ENCODE assay signal across 10 mouse cellular contexts in the genomic region with DNA sequence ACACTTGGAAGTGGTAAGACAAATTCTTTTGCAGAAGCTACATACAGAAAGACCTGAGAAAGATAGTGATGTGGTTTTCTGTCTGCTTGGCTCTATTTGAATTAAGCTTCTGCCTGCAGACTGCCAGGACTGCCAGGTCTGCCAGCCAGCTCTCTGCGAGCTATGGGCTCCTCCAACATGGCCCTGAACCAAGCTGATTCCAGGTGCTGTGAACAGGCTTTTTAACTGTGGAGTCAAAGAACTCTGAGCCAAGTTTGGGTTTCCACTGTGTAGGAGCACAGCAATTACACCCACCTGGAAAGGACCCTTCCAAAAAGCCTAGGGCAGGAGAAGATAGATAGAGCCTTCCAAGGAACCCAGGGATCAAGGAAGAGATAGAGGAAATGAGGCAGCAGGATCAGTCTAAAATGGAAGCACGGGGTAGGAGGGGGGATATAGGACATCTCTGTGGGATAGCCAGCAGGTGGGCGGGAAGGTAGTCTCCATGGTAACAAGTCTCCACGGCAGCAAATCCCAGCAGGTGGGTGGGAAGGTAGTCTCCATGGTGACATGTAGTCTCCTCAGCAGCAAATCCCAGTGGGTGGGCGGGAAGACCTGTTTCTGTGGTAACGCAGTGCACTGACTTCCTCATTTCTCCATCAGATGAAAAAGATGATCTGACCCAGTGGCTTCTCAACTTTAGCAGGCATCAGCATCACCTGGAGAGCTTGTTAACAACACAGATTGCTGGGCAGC. TPM values are rescaled to one million over a fixed set of nuclear protein-coding genes. Genes with fewer than 3 reads are reported as not detected.
DNase-seq lines count a peak whose midpoint lies in the region; ATAC-seq and TF ChIP-seq lines count a peak whose summit lies in the region.
"Had no signal": no experiment of that assay in that cellular context is flagged by ENCODE, and none has a peak within 500 bp of the region (broad histone marks: within the 10 kb centered on the region; RNA-seq: fewer than 3 reads in every experiment).

No protein-coding gene starts in this region.

- TF ChIP-seq RAD21 in MEL (IDR thresholded peaks at IDR 0.05; ENCODE audit: low read depth, low read length), result no peak

- no peaks in the 10 kb centered on the region for H3K79me2 ChIP-seq in MEL (ENCODE audit: control insufficient read depth, insufficient read depth, low read length, poor library complexity)

- ATAC-seq in hindbrain, embryonic 16.5 days, result peak; percentile 47
- peak; percentile 86 for ATAC-seq in midbrain, embryonic 13.5 days
- no peak for ATAC-seq in liver, postnatal 0 days

- H3K4me1 ChIP-seq in MEL (ENCODE audit: control insufficient read depth in 1 of 2, insufficient read depth in 2 of 2, low read length in 2 of 2), result peaks cover 0 to 8% of the 10 kb centered on the region in 2 experiments; a peak in 2 of 4 replicates
- no peaks in the 10 kb centered on the region; the same call in 1 of the 2 replicates for H3K4me1 ChIP-seq in hindbrain, embryonic 16.5 days (ENCODE audit: control insufficient read depth, insufficient read depth, low read depth, low read length)
- peaks cover 14% of the 10 kb centered on the region for H3K4me1 ChIP-seq in midbrain, embryonic 13.5 days (replicated peaks)
- H3K4me1 ChIP-seq in liver, postnatal 0 days (ENCODE audit: insufficient read depth), result no peaks in the 10 kb centered on the region
- H3K4me1 ChIP-seq: limb, embryonic 15.5 days had no signal

- DNase-seq in MEL (ENCODE audit: low read depth, low spot score), result peak; percentile 33
- DNase-seq in embryo, embryonic 11 days, result peak; percentile 34
- no peak for DNase-seq in spleen, postnatal 36 days (ENCODE audit: low spot score in 2 of 2)
- no peak for DNase-seq in kidney, adult 11 months
- DNase-seq in liver, postnatal 0 days, result no peak
- DNase-seq in T-cell, adult 2 months (ENCODE audit: low spot score), result no peak

- H3K36me3 ChIP-seq in MEL (ENCODE audit: control insufficient read depth in 1 of 2, insufficient read depth in 2 of 2, low read length in 2 of 2), result peaks cover 0 to 2% of the 10 kb centered on the region in 2 experiments; a peak in 1 of 4 replicates
- H3K36me3 ChIP-seq in hindbrain, embryonic 16.5 days (ENCODE audit: control insufficient read depth, insufficient read depth, low read length), result peaks cover 11% of the 10 kb centered on the region
- H3K36me3 ChIP-seq in midbrain, embryonic 13.5 days, result peaks cover 59% of the 10 kb centered on the region
- no peaks in the 10 kb centered on the region for H3K36me3 ChIP-seq in liver, postnatal 0 days (replicated peaks; ENCODE audit: insufficient read depth, low read length)
- H3K36me3 ChIP-seq: G1E had no signal

- WGBS in hindbrain, embryonic 16.5 days, result 31% methylated on average over 6 of the region's 6 CpGs
- 34% methylated on average over 6 of the region's 6 CpGs for WGBS in midbrain, embryonic 13.5 days
- WGBS in liver, postnatal 0 days (ENCODE audit: insufficient replicate concordance), result 34% methylated on average over 6 of the region's 6 CpGs

- no peak for TF ChIP-seq EP300 in MEL (IDR thresholded peaks at IDR 0.05; ENCODE audit: low read depth in 1 of 2, low read length in 2 of 2)
- no peak for TF ChIP-seq EP300 in liver, postnatal 0 days (IDR thresholded peaks at IDR 0.05; ENCODE audit: low read depth)

- H3K27me3 ChIP-seq in MEL (ENCODE audit: control insufficient read depth in 1 of 2, insufficient read depth in 2 of 2, low read length in 2 of 2), result no peaks in the 10 kb centered on the region
- H3K27me3 ChIP-seq in hindbrain, embryonic 16.5 days (replicated peaks; ENCODE audit: control insufficient read depth, insufficient read depth, low read length), result no peaks in the 10 kb centered on the region
- H3K27me3 ChIP-seq in midbrain, embryonic 13.5 days, result no peaks in the 10 kb centered on the region
- H3K27me3 ChIP-seq in liver, postnatal 0 days (ENCODE audit: insufficient read depth, low read length), result peaks cover 2% of the 10 kb centered on the region
- H3K27me3 ChIP-seq: limb, embryonic 15.5 days had no signal

- H3K9me3 ChIP-seq in MEL (replicated peaks; ENCODE audit: insufficient read depth, low read length), result no peaks in the 10 kb centered on the region
- no peaks in the 10 kb centered on the region for H3K9me3 ChIP-seq in hindbrain, embryonic 16.5 days (ENCODE audit: control insufficient read depth, low read length)
- H3K9me3 ChIP-seq in midbrain, embryonic 13.5 days, result no peaks in the 10 kb centered on the region
- H3K9me3 ChIP-seq in liver, postnatal 0 days (ENCODE audit: low read length), result no peaks in the 10 kb centered on the region
- H3K9me3 ChIP-seq: G1E; limb, embryonic 15.5 days had no signal

- TF ChIP-seq CTCF in MEL (IDR thresholded peaks at IDR 0.05 in 2 of 3, conservative IDR thresholded peaks at IDR 0.05 in 1 of 3; ENCODE audit: control insufficient read depth in 1 of 3, insufficient read depth in 1 of 3, low read depth in 2 of 3, low read length in 3 of 3, poor library complexity in 1 of 3, severe bottlenecking in 1 of 3), result no peak
- TF ChIP-seq CTCF in liver, postnatal 0 days (IDR thresholded peaks at IDR 0.05; ENCODE audit: low read depth), result no peak

- H3K9ac ChIP-seq in MEL (ENCODE audit: control insufficient read depth, low read depth, low read length, poor library complexity, severe bottlenecking), result no peak overlapping the region
- H3K9ac ChIP-seq in hindbrain, embryonic 16.5 days (ENCODE audit: low read depth, low read length), result no peak overlapping the region
- no peak overlapping the region for H3K9ac ChIP-seq in midbrain, embryonic 13.5 days (replicated peaks)
- no peak overlapping the region for H3K9ac ChIP-seq in liver, postnatal 0 days (replicated peaks)
- H3K9ac ChIP-seq: limb, embryonic 15.5 days had no signal

- H3K4me3 ChIP-seq in MEL (ENCODE audit: control insufficient read depth in 1 of 2, insufficient read depth in 1 of 2, low read depth in 2 of 2, low read length in 2 of 2), result no peak overlapping the region
- no peak overlapping the region for H3K4me3 ChIP-seq in hindbrain, embryonic 16.5 days (ENCODE audit: low read length)
- H3K4me3 ChIP-seq in midbrain, embryonic 13.5 days (replicated peaks), result no peak overlapping the region
- H3K4me3 ChIP-seq in liver, postnatal 0 days (ENCODE audit: low read depth, low read length), result no peak overlapping the region
- H3K4me3 ChIP-seq: limb, embryonic 15.5 days had no signal

- H3K27ac ChIP-seq in MEL (ENCODE audit: control insufficient read depth, low read depth, low read length), result no peak overlapping the region
- H3K27ac ChIP-seq in hindbrain, embryonic 16.5 days (ENCODE audit: low read depth, low read length), result no peak overlapping the region
- no peak overlapping the region for H3K27ac ChIP-seq in midbrain, embryonic 13.5 days
- H3K27ac ChIP-seq in liver, postnatal 0 days (ENCODE audit: low read depth), result no peak overlapping the region
- H3K27ac ChIP-seq: limb, embryonic 15.5 days had no signal

- TF ChIP-seq POLR2A in MEL (IDR thresholded peaks at IDR 0.05; ENCODE audit: control insufficient read depth in 1 of 2, insufficient read depth in 1 of 2, low read depth in 1 of 2, low read length in 2 of 2, poor library complexity in 1 of 2), result no peak

- H3K4me2 ChIP-seq in hindbrain, embryonic 16.5 days (ENCODE audit: low read length), result no peak overlapping the region
- H3K4me2 ChIP-seq in midbrain, embryonic 13.5 days (replicated peaks), result no peak overlapping the region
- H3K4me2 ChIP-seq in liver, postnatal 0 days (ENCODE audit: low read depth, low read length), result no peak overlapping the region
- H3K4me2 ChIP-seq: limb, embryonic 15.5 days had no signal

RNA-seq across cellular contexts. Expression of gene Nlgn3, which starts 14.8 kb away (rescaled TPM):
- 0.03 and 0.04 TPM in 2 replicates for total RNA-seq in MEL (2012; rRNA removed)
- polyA plus RNA-seq in MEL (2012; ENCODE audit: insufficient read depth in 1 of 2, insufficient read length in 2 of 2, low read depth in 1 of 2, low replicate concordance in 2 of 2, missing spikeins in 1 of 2), result under 1 TPM in 1 of 2 experiments, not detected in 1; 0.15 TPM
- polyA plus RNA-seq in hindbrain, embryonic 16.5 days (2015; fragmentation: Nextera tagmentation; extraction: Ambion mirVana), result 88.0 and 92.3 TPM in 2 replicates
- polyA plus RNA-seq in midbrain, embryonic 13.5 days (2015; fragmentation: Nextera tagmentation; extraction: Ambion mirVana), result 55.1 and 56.6 TPM in 2 replicates
- 0.05 and 0.06 TPM in 2 replicates for polyA plus RNA-seq in liver, postnatal 0 days (2015; fragmentation: Nextera tagmentation; extraction: Ambion mirVana)

RNA-seq across cellular contexts. Expression of gene Med12, which starts 40.0 kb away (rescaled TPM):
- total RNA-seq in MEL (2012; rRNA removed), result 20.9 and 23.1 TPM in 2 replicates
- 10 to 100 TPM in 1 of 2 experiments, not detected in 1; 68.0 TPM for polyA plus RNA-seq in MEL (2012; ENCODE audit: insufficient read depth in 1 of 2, insufficient read length in 2 of 2, low read depth in 1 of 2, low replicate concordance in 2 of 2, missing spikeins in 1 of 2)
- polyA plus RNA-seq in hindbrain, embryonic 16.5 days (2015; fragmentation: Nextera tagmentation; extraction: Ambion mirVana), result 17.6 and 25.2 TPM in 2 replicates
- polyA plus RNA-seq in midbrain, embryonic 13.5 days (2015; fragmentation: Nextera tagmentation; extraction: Ambion mirVana), result 25.6 and 33.9 TPM in 2 replicates
- 10.2 and 14.3 TPM in 2 replicates for polyA plus RNA-seq in liver, postnatal 0 days (2015; fragmentation: Nextera tagmentation; extraction: Ambion mirVana)

RNA-seq across cellular contexts. Expression of gene Gm20489, which starts 45.0 kb away (rescaled TPM):
- total RNA-seq in MEL (2012; rRNA removed), result not detected in 2 replicates
- not detected for polyA plus RNA-seq in MEL (2012; ENCODE audit: insufficient read depth in 1 of 2, insufficient read length in 2 of 2, low read depth in 1 of 2, low replicate concordance in 2 of 2, missing spikeins in 1 of 2)
- not detected in 2 replicates for polyA plus RNA-seq in hindbrain, embryonic 16.5 days (2015; fragmentation: Nextera tagmentation; extraction: Ambion mirVana)
- not detected in 2 replicates for polyA plus RNA-seq in midbrain, embryonic 13.5 days (2015; fragmentation: Nextera tagmentation; extraction: Ambion mirVana)
- polyA plus RNA-seq in liver, postnatal 0 days (2015; fragmentation: Nextera tagmentation; extraction: Ambion mirVana), result not detected in 2 replicates
- total RNA-seq: G1E had no signal
- polyA plus RNA-seq: G1E; limb, embryonic 15.5 days had no signal

RNA-seq across cellular contexts. Expression of gene Il2rg, which starts 45.7 kb away (rescaled TPM):
- 1.6 and 1.9 TPM in 2 replicates for total RNA-seq in MEL (2012; rRNA removed)
- polyA plus RNA-seq in MEL (2012; ENCODE audit: insufficient read depth in 1 of 2, insufficient read length in 2 of 2, low read depth in 1 of 2, low replicate concordance in 2 of 2, missing spikeins in 1 of 2), result 1 to 10 TPM in 1 of 2 experiments, not detected in 1; 3.5 TPM
- 6.8 and 7.9 TPM in 2 replicates for polyA plus RNA-seq in hindbrain, embryonic 16.5 days (2015; fragmentation: Nextera tagmentation; extraction: Ambion mirVana)
- polyA plus RNA-seq in midbrain, embryonic 13.5 days (2015; fragmentation: Nextera tagmentation; extraction: Ambion mirVana), result 4.1 and 5.2 TPM in 2 replicates
- polyA plus RNA-seq in liver, postnatal 0 days (2015; fragmentation: Nextera tagmentation; extraction: Ambion mirVana), result 7.7 and 8.0 TPM in 2 replicates

RNA-seq across cellular contexts. Expression of gene Gm614, which starts 50.0 kb away (rescaled TPM):
- not detected in 2 replicates for total RNA-seq in MEL (2012; rRNA removed)
- polyA plus RNA-seq in MEL (2012; ENCODE audit: insufficient read depth in 1 of 2, insufficient read length in 2 of 2, low read depth in 1 of 2, low replicate concordance in 2 of 2, missing spikeins in 1 of 2), result not detected
- not detected in 2 replicates for polyA plus RNA-seq in hindbrain, embryonic 16.5 days (2015; fragmentation: Nextera tagmentation; extraction: Ambion mirVana)
- not detected in 2 replicates for polyA plus RNA-seq in midbrain, embryonic 13.5 days (2015; fragmentation: Nextera tagmentation; extraction: Ambion mirVana)
- not detected in 2 replicates for polyA plus RNA-seq in liver, postnatal 0 days (2015; fragmentation: Nextera tagmentation; extraction: Ambion mirVana)
- total RNA-seq: G1E had no signal
- polyA plus RNA-seq: G1E; limb, embryonic 15.5 days had no signal

Comparison
In these comparisons a context has a peak if more than half of its experiments do, and no peak if none do; other contexts are left out.
1. DNase-seq: peak in MEL (single experiment) and embryo, embryonic 11 days (single experiment); none in spleen, postnatal 36 days (0 of 2), kidney, adult 11 months (single experiment), liver, postnatal 0 days (single experiment) and T-cell, adult 2 months (single experiment).
2. RNA of gene Nlgn3, which starts 14.8 kb away (polyA plus RNA-seq): 88.0 to 92.3 TPM in hindbrain, embryonic 16.5 days and 55.1 to 56.6 TPM in midbrain, embryonic 13.5 days; 0.15 TPM in MEL and 0.05 to 0.06 TPM in liver, postnatal 0 days; every median in the first group is over 10 times any median in the second.